Mouse (Mus musculus) neural tube, embryonic 14.5 days (tissue): Measurements from ENCODE around the gene Grik4. TPM values are rescaled to one million over a fixed set of nuclear protein-coding genes. Genes with fewer than 3 reads are reported as not detected.

Experiments
- ATAC-seq: fragments of 200-750 bp; cut with Nextera tagmentation; 2 replicates; pipeline ENCODE4 v1.8.0; 2017; ENCODE audit warnings: low read depth, mild to moderate bottlenecking, moderate TSS enrichment, moderate library complexity
- H3K27ac ChIP-seq: fragments of 300-500 bp; sonication (generic); 2 replicates; pipeline ENCODE4 v1.5.1; 2014; ENCODE audit warnings: low read depth, mild to moderate bottlenecking, control low read depth, low read length, moderate library complexity, mixed read lengths
- H3K27me3 ChIP-seq: fragments of 300-500 bp; sonication (generic); 2 replicates; pipeline ENCODE4 v1.6.1; 2014; ENCODE audit warnings: low read length; ENCODE audit not compliant: control insufficient read depth, insufficient read depth
- H3K36me3 ChIP-seq: fragments of 300-500 bp; sonication (generic); 2 replicates; pipeline ENCODE4 v1.6.1; 2014; ENCODE audit warnings: low read length, mixed read lengths; ENCODE audit not compliant: control insufficient read depth, insufficient read depth
- H3K4me1 ChIP-seq: fragments of 300-500 bp; sonication (generic); 2 replicates; pipeline ENCODE4 v1.6.1; 2014; ENCODE audit warnings: low read length; ENCODE audit not compliant: control insufficient read depth, insufficient read depth
- H3K4me2 ChIP-seq: fragments of 300-500 bp; sonication (generic); 2 replicates; pipeline ENCODE4 v1.6.1; 2014; ENCODE audit warnings: mild to moderate bottlenecking, low read depth, low read length, control low read depth
- H3K4me3 ChIP-seq: fragments of 300-500 bp; sonication (generic); 2 replicates; pipeline ENCODE4 v1.5.1; 2014; ENCODE audit warnings: low read depth, low read length, control low read depth, mixed read lengths
- H3K9ac ChIP-seq: fragments of 300-500 bp; sonication (generic); replicated peaks from 2 replicates; pipeline ENCODE4 v1.6.1; 2014; ENCODE audit warnings: low read depth, mild to moderate bottlenecking, control low read depth, low read length, mixed read lengths
- H3K9me3 ChIP-seq: fragments of 300-500 bp; sonication (generic); 2 replicates; pipeline ENCODE4 v1.6.1; 2016; ENCODE audit warnings: low read length; ENCODE audit not compliant: control insufficient read depth
- WGBS: fragments of 180-500 bp; shearing (Covaris S2); extraction: QIAGEN DNeasy Blood & Tissue Kit; methylation state at CpG from one replicate; pipeline ENCODE4 v1.1.7; 2014; 5-methylcytosine and 5-hydroxymethylcytosine counted together
- polyA plus RNA-seq: library from polyadenylated mRNA; unstranded; fragments of >200 nt; fragmentation: Nextera tagmentation; extraction: Ambion mirVana; gene quantifications from 2 replicates; pipeline ENCODE4 v1.2.1, GENCODE M21; 2014

The Grik4 gene
- polyA plus RNA-seq, 1 experiment from 2014 or later = 5.6 TPM

DNA sequence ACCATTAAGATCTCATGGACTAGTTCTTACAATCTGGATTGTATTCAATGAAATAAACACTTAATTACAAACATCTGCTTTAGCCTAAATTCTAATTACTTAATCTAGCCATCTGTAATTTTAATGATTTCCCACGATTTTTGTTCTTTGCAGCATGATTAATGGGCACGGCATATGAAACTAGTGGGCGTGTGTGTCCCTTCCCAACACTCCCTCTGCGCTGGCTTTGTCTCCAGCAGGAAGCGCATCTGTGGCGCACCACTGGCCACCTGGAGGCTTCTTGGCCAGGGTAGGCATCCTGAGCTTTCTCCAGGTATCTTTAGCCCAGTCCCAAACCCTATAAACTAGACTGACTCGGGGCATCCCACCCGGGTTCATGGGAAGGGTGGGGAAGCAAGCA is 317.1 kb downstream of the Grik4 start:
- no peaks in the 10 kb centered on the region for H3K27me3 ChIP-seq
- H3K9ac ChIP-seq = no peak overlapping the region
- no peak overlapping the region for H3K4me3 ChIP-seq
- no peak for ATAC-seq
- H3K27ac ChIP-seq = no peak overlapping the region
- H3K4me1 ChIP-seq = no peaks in the 10 kb centered on the region; the same call in 1 of the 2 replicates
- WGBS = 51% methylated on average over 8 of the region's 8 CpGs
- no peaks in the 10 kb centered on the region for H3K9me3 ChIP-seq
- 0 out of 2 replicates have a peak, but pooled peaks cover 4% of the 10 kb centered on the region for H3K36me3 ChIP-seq
- no peak overlapping the region for H3K4me2 ChIP-seq

DNA sequence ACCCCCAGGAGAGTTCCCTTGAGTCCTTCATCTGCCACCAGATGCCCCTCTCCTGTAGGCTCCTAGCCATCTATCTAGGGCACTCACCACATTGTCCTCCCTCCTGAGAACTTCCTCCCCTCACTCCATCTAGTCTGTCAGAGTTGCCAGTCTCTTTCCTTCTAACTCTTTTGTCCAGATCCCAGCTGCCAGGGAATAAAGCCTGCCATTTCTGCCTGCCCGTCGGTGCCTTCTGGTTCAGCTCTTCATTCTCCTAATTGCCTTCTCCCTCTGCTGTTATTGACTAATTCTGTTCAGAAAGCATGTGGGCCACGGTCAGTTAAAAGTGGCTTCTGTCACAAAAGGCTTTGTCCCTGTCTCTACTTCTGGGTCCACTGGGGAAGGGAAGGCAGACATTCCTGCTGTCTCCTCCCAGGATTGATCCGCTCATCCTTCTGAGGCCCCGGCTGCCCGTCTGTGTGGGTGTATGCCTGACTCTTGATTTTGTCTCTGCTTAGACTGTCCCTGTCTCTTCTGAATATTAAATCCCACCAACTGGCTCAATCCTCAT is 318.0 kb downstream of the Grik4 start:
- no peak overlapping the region for H3K4me2 ChIP-seq
- 0 out of 2 replicates have a peak, but pooled peaks cover 4% of the 10 kb centered on the region for H3K36me3 ChIP-seq
- H3K4me1 ChIP-seq = no peaks in the 10 kb centered on the region; the same call in 1 of the 2 replicates
- no peaks in the 10 kb centered on the region for H3K27me3 ChIP-seq
- H3K27ac ChIP-seq = no peak overlapping the region
- 17% methylated on average over 6 of the region's 6 CpGs for WGBS
- no peaks in the 10 kb centered on the region for H3K9me3 ChIP-seq
- no peak for ATAC-seq
- no peak overlapping the region for H3K4me3 ChIP-seq
- no peak overlapping the region for H3K9ac ChIP-seq

- H3K4me2 ChIP-seq = no peak overlapping the region
- ATAC-seq = no peak
- no peaks in the 10 kb centered on the region for H3K9me3 ChIP-seq
- H3K36me3 ChIP-seq = no peaks in the 10 kb centered on the region
- no peak overlapping the region for H3K27ac ChIP-seq
- H3K4me3 ChIP-seq = no peak overlapping the region
- WGBS = 72% methylated on average over 10 of the region's 10 CpGs
- no peak overlapping the region for H3K9ac ChIP-seq
- H3K27me3 ChIP-seq = no peaks in the 10 kb centered on the region
- no peaks in the 10 kb centered on the region for H3K4me1 ChIP-seq
Observed at GRCm38 (mm10) chr9:42614409-42614808, 329.9 kb downstream of the Grik4 start.

DNA sequence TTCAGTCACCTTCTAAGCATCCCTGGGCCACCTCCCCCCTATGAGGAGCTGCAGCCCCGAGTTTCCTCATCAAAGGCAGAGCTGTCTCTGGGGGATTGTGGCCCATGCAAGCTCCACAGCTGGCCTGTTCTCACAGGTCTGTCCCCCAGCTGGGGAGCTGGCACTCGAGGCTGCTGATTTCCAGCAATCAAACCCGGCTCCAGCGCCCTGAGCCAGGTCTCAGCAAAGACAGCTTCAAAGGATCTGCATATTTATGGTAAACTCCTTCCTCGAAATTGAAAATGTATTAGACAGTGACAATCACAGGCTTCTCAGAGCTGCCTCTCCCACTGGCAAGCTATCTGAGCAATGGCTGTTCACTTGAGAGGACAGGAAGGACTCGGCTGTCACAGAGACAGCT is 330.5 kb downstream of the Grik4 start:
- H3K27ac ChIP-seq = no peak overlapping the region
- H3K27me3 ChIP-seq = no peaks in the 10 kb centered on the region
- H3K4me3 ChIP-seq = no peak overlapping the region
- H3K4me2 ChIP-seq = no peak overlapping the region
- no peaks in the 10 kb centered on the region for H3K9me3 ChIP-seq
- no peak overlapping the region for H3K9ac ChIP-seq
- WGBS = 42% methylated on average over 6 of the region's 6 CpGs
- no peak for ATAC-seq
- H3K4me1 ChIP-seq = no peaks in the 10 kb centered on the region
- no peaks in the 10 kb centered on the region for H3K36me3 ChIP-seq

DNA sequence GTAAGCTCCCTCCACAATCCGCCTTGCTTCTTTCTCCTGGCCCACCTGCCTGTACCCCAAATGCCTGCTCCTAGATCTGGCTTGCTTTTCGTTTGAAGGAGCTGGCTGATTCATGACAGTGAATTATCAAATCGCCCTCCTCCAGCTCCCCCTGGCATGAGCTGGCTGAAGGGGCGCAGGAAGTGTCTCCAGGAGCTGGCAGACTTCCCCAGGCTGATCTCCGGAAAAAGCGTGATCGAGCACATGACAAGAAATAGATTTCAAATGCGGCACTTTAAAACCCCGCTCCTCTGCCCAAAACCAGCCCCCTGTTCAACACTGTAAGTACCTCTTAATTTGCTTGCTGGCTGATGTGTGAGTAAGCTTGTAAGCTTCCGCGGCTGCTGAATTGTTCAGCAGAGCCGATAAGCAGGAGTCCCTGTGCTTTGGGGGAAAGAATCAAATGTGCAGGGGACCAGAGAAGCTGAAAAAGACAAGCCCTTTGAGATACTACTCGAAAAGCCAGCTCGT is 331.8 kb downstream of the Grik4 start:
- no peak overlapping the region for H3K27ac ChIP-seq
- ATAC-seq = no peak
- no peak overlapping the region for H3K9ac ChIP-seq
- no peaks in the 10 kb centered on the region for H3K9me3 ChIP-seq
- H3K4me1 ChIP-seq = no peaks in the 10 kb centered on the region
- H3K36me3 ChIP-seq = no peaks in the 10 kb centered on the region
- H3K4me3 ChIP-seq = no peak overlapping the region
- H3K4me2 ChIP-seq = no peak overlapping the region
- no peaks in the 10 kb centered on the region for H3K27me3 ChIP-seq
- WGBS = 81% methylated on average over 14 of the region's 14 CpGs

DNA sequence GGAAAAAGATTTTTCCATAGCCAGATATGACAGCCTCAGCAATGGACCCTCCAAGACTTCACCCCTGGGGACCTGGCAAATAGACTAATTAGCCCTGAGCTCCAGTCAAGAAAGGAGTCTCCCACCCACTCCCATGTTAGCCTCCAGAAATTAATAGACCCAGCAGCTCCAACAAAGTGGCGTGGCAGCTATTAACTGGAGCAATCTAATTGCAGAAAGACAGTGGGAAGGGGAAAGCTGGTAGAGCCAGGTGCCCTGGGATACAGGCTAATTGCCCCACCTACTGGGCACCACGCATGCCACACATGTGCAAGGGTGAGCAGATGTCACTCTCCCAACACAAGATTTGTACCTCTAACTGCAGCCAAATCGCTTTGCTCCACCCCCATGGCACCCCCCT is 342.8 kb downstream of the Grik4 start:
- H3K4me1 ChIP-seq = no peaks in the 10 kb centered on the region
- ATAC-seq = peak; percentile 34; the same call in 1 of the 2 replicates
- no peak overlapping the region for H3K9ac ChIP-seq
- H3K27me3 ChIP-seq = no peaks in the 10 kb centered on the region
- 16% methylated on average over 3 of the region's 3 CpGs for whole genome bisulfite sequencing
- H3K9me3 ChIP-seq = no peaks in the 10 kb centered on the region
- H3K4me2 ChIP-seq = no peak overlapping the region
- H3K4me3 ChIP-seq = no peak overlapping the region
- H3K36me3 ChIP-seq = no peaks in the 10 kb centered on the region
- H3K27ac ChIP-seq = no peak overlapping the region

GRCm38 (mm10) chr9:42597525-42597924 is 346.8 kb downstream of the Grik4 start:
- WGBS = 48% methylated on average over 9 of the region's 9 CpGs
- H3K9me3 ChIP-seq = no peaks in the 10 kb centered on the region
- no peak; the same call in 1 of the 2 replicates for ATAC-seq

DNA sequence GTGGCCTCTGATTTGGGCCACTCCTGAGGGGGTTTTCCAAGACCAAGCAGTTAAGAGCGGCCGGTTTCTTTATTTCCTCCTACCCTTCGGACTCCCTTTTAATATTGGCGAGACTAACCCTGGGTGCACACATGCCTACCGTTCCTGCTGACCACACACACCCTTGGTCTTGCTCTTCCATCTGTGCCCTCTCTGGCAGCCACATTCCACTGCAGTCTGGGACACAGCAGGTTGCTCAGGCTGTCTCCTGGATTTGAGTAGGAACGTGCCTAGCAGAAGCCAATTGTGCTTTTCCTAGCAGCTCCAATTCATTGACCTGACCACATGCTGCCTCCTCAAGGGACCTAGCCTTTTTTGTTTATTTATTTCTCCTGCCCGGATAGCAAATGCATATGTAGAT is 365.8 kb downstream of the Grik4 start:
- no peak overlapping the region for H3K4me2 ChIP-seq
- 72% methylated on average over 7 of the region's 7 CpGs for WGBS
- no peak overlapping the region for H3K27ac ChIP-seq
- no peak overlapping the region for H3K4me3 ChIP-seq
- H3K4me1 ChIP-seq = peaks cover 5% of the 10 kb centered on the region; the same call in 1 of the 2 replicates
- H3K9me3 ChIP-seq = no peaks in the 10 kb centered on the region
- H3K36me3 ChIP-seq = no peaks in the 10 kb centered on the region
- no peak overlapping the region for H3K9ac ChIP-seq
- no peaks in the 10 kb centered on the region for H3K27me3 ChIP-seq
- ATAC-seq = no peak

More at GRCm38 (mm10) chr9:42597525-42597924, 346.8 kb downstream of the Grik4 start:
- Histone ChIP-seq H3K27ac (no peak overlapping the region), H3K4me3 (no peak overlapping the region), H3K4me2 (no peak overlapping the region), H3K9ac (no peak overlapping the region), H3K36me3 (no peaks in the 10 kb centered on the region), H3K27me3 (no peaks in the 10 kb centered on the region), H3K4me1 (no peaks in the 10 kb centered on the region)

- Histone ChIP-seq H3K27me3 (no peaks in the 10 kb centered on the region), H3K9ac (no peak overlapping the region), H3K36me3 (no peaks in the 10 kb centered on the region), H3K4me1 (peaks cover 8% of the 10 kb centered on the region; the same call in 1 of the 2 replicates), H3K27ac (no peak overlapping the region), H3K4me3 (no peak overlapping the region), H3K9me3 (no peaks in the 10 kb centered on the region), H3K4me2 (no peak overlapping the region)
- WGBS = 76% methylated on average over 7 of the region's 7 CpGs
- ATAC-seq = no peak
Observed at GRCm38 (mm10) chr9:42578106-42578505, 366.2 kb downstream of the Grik4 start.
